Mouse (Mus musculus) common myeloid progenitor, adult 5-6 weeks (primary cell): ENCODE data around the gene Emc8. TPM values are rescaled to one million over a fixed set of nuclear protein-coding genes. Genes with fewer than 3 reads are reported as not detected.

ENCODE experiments used
- ATAC-seq: replicated peaks from 2 replicates; pipeline ENCODE4 v1.8.0; 2016; ENCODE audit warnings: low read depth, mild to moderate bottlenecking, moderate TSS enrichment, inconsistent platforms; ENCODE audit not compliant: poor library complexity, severe bottlenecking
- total RNA-seq: library from RNA; stranded (forward); fragments of 200-1000, 187-1606 nt; gene quantifications from 2 replicates; pipeline ENCODE4 v1.2.3, GENCODE M21; 2017

Emc8 gene
- total RNA-seq, 1 experiment from 2014 or later, result 44.9 TPM

DNA sequence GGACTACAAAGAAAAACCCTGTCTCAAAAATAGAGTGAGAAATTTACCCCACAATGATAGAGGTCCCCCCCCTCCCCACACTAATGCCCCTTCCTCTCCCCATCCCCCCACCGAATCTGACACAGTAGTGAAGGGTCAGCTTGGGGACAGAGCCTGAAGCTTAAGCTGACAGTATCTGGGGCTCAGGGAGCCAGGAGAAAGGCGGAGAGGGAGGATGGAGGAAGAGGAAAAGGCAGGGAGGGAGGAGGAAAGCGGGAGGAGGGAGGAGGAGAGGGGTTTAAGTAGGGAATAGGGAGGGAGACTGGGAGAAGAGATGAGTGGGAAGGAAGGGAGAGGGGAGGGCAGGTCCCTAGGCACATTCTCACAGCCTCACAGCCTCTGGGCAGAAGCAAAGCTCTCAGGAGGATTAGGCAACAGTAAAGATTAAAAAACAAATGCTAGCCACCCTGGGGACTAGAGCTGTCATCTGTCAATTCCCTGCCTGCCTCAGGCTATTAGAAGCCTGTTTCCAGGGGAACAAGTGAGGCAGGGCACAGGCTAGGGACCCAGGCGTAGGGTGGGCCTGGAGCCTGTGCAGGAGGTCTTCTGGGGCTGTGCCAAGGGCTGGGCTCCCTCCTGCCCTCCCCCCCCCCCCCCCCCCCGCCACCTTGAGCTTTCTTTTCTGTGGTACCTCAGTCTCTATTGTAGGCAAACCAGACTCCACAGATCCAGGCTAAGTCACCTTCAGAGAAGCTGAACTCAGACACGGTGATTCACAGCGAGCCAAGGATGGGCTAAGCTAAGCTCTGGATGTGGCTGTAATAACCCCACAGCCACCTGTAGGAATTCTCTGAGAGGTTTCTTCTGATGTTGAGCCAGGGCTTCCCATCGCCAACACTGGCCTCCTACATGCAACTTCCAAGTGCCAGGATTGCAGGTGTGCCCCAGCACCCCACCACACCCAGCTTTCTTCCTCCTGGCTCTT is 51.4 kb downstream of the Emc8 start:
- ATAC-seq, result no peak

DNA sequence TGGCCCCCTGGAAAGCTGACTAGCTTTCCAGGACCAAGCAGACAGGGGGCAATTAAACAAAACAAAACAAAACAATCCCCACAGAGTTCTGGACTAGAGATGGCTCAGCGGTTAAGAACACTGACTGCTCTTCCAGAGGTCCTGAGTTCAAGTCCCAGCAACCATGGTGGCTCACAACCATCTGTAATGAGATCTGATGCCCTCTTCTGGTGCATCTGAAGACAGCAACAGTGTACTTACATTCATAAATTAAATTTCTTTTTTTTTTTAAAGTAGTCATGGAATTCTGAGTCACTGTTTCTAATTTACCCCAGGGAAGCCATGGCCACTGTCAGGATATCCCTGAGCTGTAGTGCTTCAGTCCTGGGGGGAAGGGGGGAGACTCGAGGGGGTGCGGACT is 53.9 kb downstream of the Emc8 start:
- no peak for ATAC-seq

DNA sequence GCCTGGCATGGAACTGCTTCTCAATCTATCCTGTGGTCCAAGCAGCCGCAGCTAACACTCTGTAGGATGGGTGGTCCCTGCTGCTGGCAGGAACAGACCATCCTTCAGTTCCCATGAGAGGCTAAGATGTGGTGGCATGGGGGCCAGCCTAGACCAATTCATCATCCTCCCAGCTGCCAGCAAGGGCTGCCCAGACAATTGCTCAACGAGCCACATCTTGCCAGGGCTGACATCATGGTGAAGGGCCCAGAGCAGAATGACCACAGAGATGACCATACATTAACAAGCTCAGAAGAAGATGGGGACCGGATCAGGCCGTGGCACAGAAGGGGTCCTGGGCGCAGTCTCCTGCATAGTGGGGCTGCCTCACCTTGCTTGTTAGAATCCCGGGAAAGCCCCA is 57.5 kb downstream of the Emc8 start:
- no peak for ATAC-seq

DNA sequence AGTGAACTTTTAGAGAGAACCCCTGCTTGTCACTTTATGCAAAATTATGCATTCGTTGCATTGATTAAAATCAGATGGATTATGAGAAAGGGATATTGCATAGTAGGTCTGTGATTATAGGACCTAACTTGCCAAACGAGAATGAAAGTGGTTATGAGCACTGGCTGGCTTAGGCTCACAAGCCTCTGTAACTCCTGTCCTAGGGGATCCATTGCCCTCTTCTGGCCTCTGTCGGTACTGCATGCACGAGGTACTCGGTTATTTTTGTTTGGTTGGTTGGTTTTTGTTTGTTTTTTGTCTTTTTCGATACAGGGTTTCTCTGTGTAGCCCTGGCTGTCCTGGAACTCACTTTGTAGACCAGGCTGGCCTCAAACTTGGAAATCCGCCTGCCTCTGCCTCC is 60.5 kb downstream of the Emc8 start:
- peak; percentile 83 for ATAC-seq

DNA sequence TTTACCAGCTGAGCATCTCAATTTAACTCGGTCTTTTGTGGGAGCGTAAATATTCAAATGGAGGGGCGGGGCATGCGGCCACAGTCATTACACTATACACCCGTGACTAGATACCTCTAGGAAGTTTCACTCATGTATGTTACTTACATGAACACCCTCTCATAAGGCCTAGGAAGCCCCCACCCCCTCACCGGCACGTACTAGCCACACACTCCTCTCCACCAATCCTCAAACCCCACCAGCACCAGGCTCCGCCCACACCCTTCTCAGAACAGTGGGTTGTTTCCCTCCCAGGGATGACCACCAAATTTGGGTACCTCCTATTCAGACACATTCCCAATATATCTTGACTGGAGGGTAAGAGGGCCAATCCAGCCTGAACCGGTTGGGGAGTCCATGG is 60.9 kb downstream of the Emc8 start:
- ATAC-seq, result peak; percentile 42

Other genes with a start within 250 kb of the Emc8 start
- gene Gins2, start 79.3 kb downstream of the Emc8 start, total RNA-seq, result 22.9 and 48.0 TPM in 2 replicates
- 1.2 TPM in 1 of 2 replicates, not detected in the other for gene 1190005I06Rik, start 20.9 kb downstream of the Emc8 start, total RNA-seq
- gene Gm27021, start 494 bp downstream of the Emc8 start, total RNA-seq, result not detected in 2 replicates
- 392 and 496 TPM in 2 replicates for gene Cox4i1, start 351 bp downstream of the Emc8 start, total RNA-seq
- gene Irf8, start 67.8 kb upstream of the Emc8 start, total RNA-seq, result 97.9 and 117 TPM in 2 replicates